Mouse (Mus musculus): ENCODE measurements at regions not wholly inside any gene's neighbourhood (a gene's known extent, or its start where the extent isn't known, plus 50 kb on each side); places are given as distances from the start of the nearest gene placed in this dataset.

- Histone ChIP-seq H3K4me1 (replicated peaks; ENCODE audit: insufficient read depth, low read length) (no peaks in the 10 kb centered on the region), H3K4me3 (replicated peaks; ENCODE audit: low read depth, low read length) (no peak overlapping the region), H3K36me3 (ENCODE audit: insufficient read depth, low read length) (no peaks in the 10 kb centered on the region), H3K4me2 (ENCODE audit: low read length) (no peak overlapping the region), H3K9me3 (replicated peaks; ENCODE audit: low read length) (no peaks in the 10 kb centered on the region), H3K27me3 (ENCODE audit: insufficient read depth, low read length) (no peaks in the 10 kb centered on the region), H3K27ac (no peak overlapping the region), H3K9ac (ENCODE audit: low read depth, low read length) (no peak overlapping the region)
- ATAC-seq (replicated peaks; ENCODE audit: low FRiP score, low read depth) (no peak), DNase-seq (ENCODE audit: low spot score) (no peak)
- no peak for TF ChIP-seq CTCF (IDR thresholded peaks at IDR 0.05; ENCODE audit: low read depth)
- 94% methylated on average over 1 of the region's 1 CpGs for WGBS
Observed at GRCm38 (mm10) chr8:128095451-128095850, 263.0 kb upstream of the Nrp1 start.

- H3K27ac ChIP-seq: no peak overlapping the region
- H3K9me3 ChIP-seq (replicated peaks; ENCODE audit: low read length): no peaks in the 10 kb centered on the region
- no peak overlapping the region for H3K4me3 ChIP-seq (replicated peaks; ENCODE audit: low read depth, low read length)
- H3K27me3 ChIP-seq (ENCODE audit: insufficient read depth, low read length): no peaks in the 10 kb centered on the region
- ATAC-seq (replicated peaks; ENCODE audit: low FRiP score, low read depth) (no peak), DNase-seq (ENCODE audit: low spot score) (no peak)
- no peaks in the 10 kb centered on the region for H3K4me1 ChIP-seq (replicated peaks; ENCODE audit: insufficient read depth, low read length)
- H3K4me2 ChIP-seq (ENCODE audit: low read length): no peak overlapping the region
- H3K9ac ChIP-seq (ENCODE audit: low read depth, low read length): no peak overlapping the region
- H3K36me3 ChIP-seq (ENCODE audit: insufficient read depth, low read length): no peaks in the 10 kb centered on the region
- no peak for TF ChIP-seq CTCF (IDR thresholded peaks at IDR 0.05; ENCODE audit: low read depth)
- WGBS: 76% methylated on average over 3 of the region's 3 CpGs
Observed at GRCm38 (mm10) chr8:128097601-128098000, 260.8 kb upstream of the Nrp1 start.

GRCm38 (mm10) chr8:128103380-128103779 lies 255.0 kb upstream of the Nrp1 start:
- no peak for DNase-seq (ENCODE audit: low spot score)
- H3K27me3 ChIP-seq (ENCODE audit: insufficient read depth, low read length): no peaks in the 10 kb centered on the region

GRCm38 (mm10) chr8:128106569-128106968 lies 251.8 kb upstream of the Nrp1 start:
- no peaks in the 10 kb centered on the region for H3K27me3 ChIP-seq (ENCODE audit: insufficient read depth, low read length)
- H3K36me3 ChIP-seq (ENCODE audit: insufficient read depth, low read length): no peaks in the 10 kb centered on the region
- no peak for TF ChIP-seq CTCF (IDR thresholded peaks at IDR 0.05; ENCODE audit: low read depth)
- H3K27ac ChIP-seq: no peak overlapping the region
- no peak for DNase-seq (ENCODE audit: low spot score)
- no peak overlapping the region for H3K4me3 ChIP-seq (replicated peaks; ENCODE audit: low read depth, low read length)
- 97% methylated on average over 2 of the region's 2 CpGs for WGBS
- H3K4me1 ChIP-seq (replicated peaks; ENCODE audit: insufficient read depth, low read length): no peaks in the 10 kb centered on the region
- H3K9me3 ChIP-seq (replicated peaks; ENCODE audit: low read length): no peaks in the 10 kb centered on the region
- ATAC-seq (replicated peaks; ENCODE audit: low FRiP score, low read depth): no peak
- no peak overlapping the region for H3K9ac ChIP-seq (ENCODE audit: low read depth, low read length)
- no peak overlapping the region for H3K4me2 ChIP-seq (ENCODE audit: low read length)

More at GRCm38 (mm10) chr8:128103380-128103779, 255.0 kb upstream of the Nrp1 start:
- no peak overlapping the region for H3K9ac ChIP-seq (ENCODE audit: low read depth, low read length)
- no peak for ATAC-seq (replicated peaks; ENCODE audit: low FRiP score, low read depth)
- WGBS: 98% methylated on average over 1 of the region's 1 CpGs
- no peak overlapping the region for H3K27ac ChIP-seq
- H3K36me3 ChIP-seq (ENCODE audit: insufficient read depth, low read length): no peaks in the 10 kb centered on the region
- TF ChIP-seq CTCF (IDR thresholded peaks at IDR 0.05; ENCODE audit: low read depth): no peak
- H3K4me1 ChIP-seq (replicated peaks; ENCODE audit: insufficient read depth, low read length): no peaks in the 10 kb centered on the region
- no peak overlapping the region for H3K4me2 ChIP-seq (ENCODE audit: low read length)
- no peaks in the 10 kb centered on the region for H3K9me3 ChIP-seq (replicated peaks; ENCODE audit: low read length)
- H3K4me3 ChIP-seq (replicated peaks; ENCODE audit: low read depth, low read length): no peak overlapping the region

GRCm38 (mm10) chr8:128107041-128107440 lies 251.4 kb upstream of the Nrp1 start:
- no peak overlapping the region for H3K9ac ChIP-seq (ENCODE audit: low read depth, low read length)
- TF ChIP-seq CTCF (IDR thresholded peaks at IDR 0.05; ENCODE audit: low read depth): no peak
- 82% methylated on average over 7 of the region's 7 CpGs for WGBS
- no peak overlapping the region for H3K27ac ChIP-seq
- no peaks in the 10 kb centered on the region for H3K4me1 ChIP-seq (replicated peaks; ENCODE audit: insufficient read depth, low read length)
- H3K27me3 ChIP-seq (ENCODE audit: insufficient read depth, low read length): no peaks in the 10 kb centered on the region
- H3K4me2 ChIP-seq (ENCODE audit: low read length): no peak overlapping the region
- H3K9me3 ChIP-seq (replicated peaks; ENCODE audit: low read length): no peaks in the 10 kb centered on the region
- ATAC-seq (replicated peaks; ENCODE audit: low FRiP score, low read depth) (no peak), DNase-seq (ENCODE audit: low spot score) (no peak)
- H3K4me3 ChIP-seq (replicated peaks; ENCODE audit: low read depth, low read length): no peak overlapping the region
- H3K36me3 ChIP-seq (ENCODE audit: insufficient read depth, low read length): no peaks in the 10 kb centered on the region

GRCm38 (mm10) chr8:128109036-128109435 lies 249.4 kb upstream of the Nrp1 start:
- Histone ChIP-seq H3K27ac (no peak overlapping the region), H3K9me3 (replicated peaks; ENCODE audit: low read length) (no peaks in the 10 kb centered on the region), H3K27me3 (ENCODE audit: insufficient read depth, low read length) (no peaks in the 10 kb centered on the region), H3K4me2 (ENCODE audit: low read length) (no peak overlapping the region), H3K4me1 (replicated peaks; ENCODE audit: insufficient read depth, low read length) (0 out of 2 replicates have a peak, but pooled peaks cover 4% of the 10 kb centered on the region), H3K36me3 (ENCODE audit: insufficient read depth, low read length) (no peaks in the 10 kb centered on the region), H3K4me3 (replicated peaks; ENCODE audit: low read depth, low read length) (no peak overlapping the region), H3K9ac (ENCODE audit: low read depth, low read length) (no peak overlapping the region)
- no peak for DNase-seq (ENCODE audit: low spot score)
- TF ChIP-seq CTCF (IDR thresholded peaks at IDR 0.05; ENCODE audit: low read depth): no peak
- no peak for ATAC-seq (replicated peaks; ENCODE audit: low FRiP score, low read depth)
- 83% methylated on average over 3 of the region's 3 CpGs for WGBS

GRCm38 (mm10) chr8:128111132-128111531 lies 247.3 kb upstream of the Nrp1 start:
- ATAC-seq (replicated peaks; ENCODE audit: low FRiP score, low read depth): no peak
- Histone ChIP-seq H3K4me3 (replicated peaks; ENCODE audit: low read depth, low read length) (no peak overlapping the region), H3K4me2 (ENCODE audit: low read length) (no peak overlapping the region), H3K27ac (no peak overlapping the region), H3K36me3 (ENCODE audit: insufficient read depth, low read length) (no peaks in the 10 kb centered on the region), H3K4me1 (replicated peaks; ENCODE audit: insufficient read depth, low read length) (0 out of 2 replicates have a peak, but pooled peaks cover 4% of the 10 kb centered on the region), H3K9ac (ENCODE audit: low read depth, low read length) (no peak overlapping the region), H3K27me3 (ENCODE audit: insufficient read depth, low read length) (no peaks in the 10 kb centered on the region), H3K9me3 (replicated peaks; ENCODE audit: low read length) (no peaks in the 10 kb centered on the region)
- DNase-seq (ENCODE audit: low spot score): no peak
- whole genome bisulfite sequencing: 87% methylated on average over 3 of the region's 3 CpGs
- TF ChIP-seq CTCF (IDR thresholded peaks at IDR 0.05; ENCODE audit: low read depth): no peak
